Mouse (Mus musculus): ENCODE measurements around the gene Efna5. TPM values are rescaled to one million over a fixed set of nuclear protein-coding genes. Genes with fewer than 3 reads are reported as not detected.

Gene Efna5
- polyA plus RNA-seq, 1 experiment from 2014 or later: 22.0 TPM

DNA sequence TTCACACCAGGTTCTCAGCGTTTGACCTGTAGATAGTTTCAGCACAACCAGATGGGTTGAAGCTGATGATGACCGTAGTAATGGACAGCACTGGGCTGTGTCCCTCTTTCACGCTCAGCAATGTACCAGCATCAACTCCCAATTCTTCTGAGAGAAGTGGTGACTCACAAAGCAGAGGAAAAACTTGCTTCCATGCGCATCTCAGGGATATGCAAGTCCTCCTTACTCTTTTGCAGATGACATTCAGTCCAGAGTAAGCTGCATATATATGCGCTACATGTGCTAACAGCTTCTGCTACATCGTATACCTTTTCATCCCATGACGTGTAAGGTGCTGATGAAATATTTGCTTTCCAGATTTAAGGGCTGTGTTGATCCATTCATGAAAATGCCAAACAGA lies 224.1 kb downstream of the Efna5 start:
- H3K27me3 ChIP-seq (ENCODE audit: control insufficient read depth, insufficient read depth, low read length): no peaks in the 10 kb centered on the region
- no peak overlapping the region for H3K4me2 ChIP-seq (ENCODE audit: low read depth, low read length)
- 78% methylated on average over 7 of the region's 7 CpGs for WGBS
- no peak overlapping the region for H3K27ac ChIP-seq (ENCODE audit: low read length)
- H3K9me3 ChIP-seq (replicated peaks; ENCODE audit: control insufficient read depth, low read length): no peaks in the 10 kb centered on the region
- no peaks in the 10 kb centered on the region for H3K36me3 ChIP-seq (ENCODE audit: control insufficient read depth, insufficient read depth)
- H3K4me3 ChIP-seq (ENCODE audit: low read length): no peak overlapping the region
- ATAC-seq (replicated peaks; ENCODE audit: extremely low read depth, insufficient read depth, low FRiP score): no peak
- H3K4me1 ChIP-seq (ENCODE audit: control insufficient read depth, insufficient read depth, low read length): peaks cover 45% of the 10 kb centered on the region
- no peak overlapping the region for H3K9ac ChIP-seq (ENCODE audit: low read length)

GRCm38 (mm10) chr17:62656591-62656990 lies 224.5 kb downstream of the Efna5 start:
- no peak overlapping the region for H3K27ac ChIP-seq (ENCODE audit: low read length)
- no peak for ATAC-seq (replicated peaks; ENCODE audit: extremely low read depth, insufficient read depth, low FRiP score)
- WGBS: 47% methylated on average over 7 of the region's 7 CpGs
- no peak overlapping the region for H3K9ac ChIP-seq (ENCODE audit: low read length)
- no peaks in the 10 kb centered on the region for H3K27me3 ChIP-seq (ENCODE audit: control insufficient read depth, insufficient read depth, low read length)
- H3K9me3 ChIP-seq (replicated peaks; ENCODE audit: control insufficient read depth, low read length): no peaks in the 10 kb centered on the region
- H3K4me2 ChIP-seq (ENCODE audit: low read depth, low read length): peak overlapping the region; percentile 63
- H3K4me1 ChIP-seq (ENCODE audit: control insufficient read depth, insufficient read depth, low read length): peaks cover 43% of the 10 kb centered on the region
- H3K36me3 ChIP-seq (ENCODE audit: control insufficient read depth, insufficient read depth): no peaks in the 10 kb centered on the region
- no peak overlapping the region for H3K4me3 ChIP-seq (ENCODE audit: low read length)

DNA sequence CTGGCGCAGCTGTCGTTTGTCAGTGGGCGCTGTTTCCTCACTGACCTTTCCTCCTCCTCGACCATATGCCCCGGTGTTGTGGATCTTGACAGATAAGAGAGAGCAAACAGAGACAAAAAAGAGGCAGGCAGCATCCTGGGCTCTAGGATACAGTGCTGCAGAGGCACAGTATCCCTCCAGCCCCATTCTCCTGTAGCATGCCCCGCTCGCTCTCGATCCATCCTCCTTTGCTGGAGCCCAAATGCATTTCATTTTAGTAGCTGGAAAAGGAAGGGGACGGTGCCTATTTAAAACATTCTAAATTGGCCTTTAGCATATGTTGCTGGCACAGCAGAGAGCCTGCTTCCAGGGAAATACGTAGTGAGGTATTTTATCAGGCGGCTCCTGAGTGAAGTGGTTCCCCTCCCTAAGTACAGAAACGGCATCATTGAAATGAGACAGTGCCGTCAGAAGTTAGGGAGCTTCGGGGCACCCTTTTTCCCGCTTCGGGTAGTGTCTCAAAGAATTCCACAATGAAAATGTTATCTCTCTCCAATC lies 225.2 kb downstream of the Efna5 start:
- peak overlapping the region; percentile 7; the same call in 1 of the 2 replicates for H3K27ac ChIP-seq (ENCODE audit: low read length)
- H3K4me2 ChIP-seq (ENCODE audit: low read depth, low read length): peak overlapping the region; percentile 63

DNA sequence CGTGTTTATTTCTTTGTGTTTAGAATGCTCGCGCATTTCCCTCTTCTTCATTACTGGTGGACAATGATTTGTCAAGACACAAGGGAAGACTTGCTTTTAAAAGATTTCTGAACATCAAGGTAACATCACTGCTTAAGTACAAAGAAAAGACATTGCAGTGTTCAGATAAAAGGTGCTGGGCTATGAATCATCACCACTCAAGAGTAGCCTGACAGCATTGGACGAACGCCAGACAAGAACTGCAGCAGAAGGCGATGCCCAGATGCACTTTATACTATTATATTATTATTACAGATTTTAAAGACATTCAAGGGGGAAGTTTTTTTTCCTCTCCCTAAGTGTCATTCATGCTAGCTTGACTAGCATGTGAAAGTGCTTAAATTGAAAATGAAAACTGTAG lies 228.7 kb downstream of the Efna5 start:
- Histone ChIP-seq H3K27ac (ENCODE audit: low read length) (no peak overlapping the region), H3K9ac (ENCODE audit: low read length) (no peak overlapping the region), H3K4me2 (ENCODE audit: low read depth, low read length) (no peak overlapping the region), H3K4me1 (ENCODE audit: control insufficient read depth, insufficient read depth, low read length) (peaks cover 25% of the 10 kb centered on the region), H3K4me3 (ENCODE audit: low read length) (no peak overlapping the region), H3K27me3 (ENCODE audit: control insufficient read depth, insufficient read depth, low read length) (no peaks in the 10 kb centered on the region), H3K9me3 (replicated peaks; ENCODE audit: control insufficient read depth, low read length) (no peaks in the 10 kb centered on the region), H3K36me3 (ENCODE audit: control insufficient read depth, insufficient read depth) (no peaks in the 10 kb centered on the region)
- ATAC-seq (replicated peaks; ENCODE audit: extremely low read depth, insufficient read depth, low FRiP score): no peak
- 53% methylated on average over 6 of the region's 6 CpGs for WGBS

More for the DNA sequence above, 225.2 kb downstream of the Efna5 start:
- Histone ChIP-seq H3K9me3 (replicated peaks; ENCODE audit: control insufficient read depth, low read length) (no peaks in the 10 kb centered on the region), H3K27me3 (ENCODE audit: control insufficient read depth, insufficient read depth, low read length) (no peaks in the 10 kb centered on the region), H3K9ac (ENCODE audit: low read length) (0 out of 2 replicates have a peak overlapping the region, but pooled peaks have one; percentile 45), H3K36me3 (ENCODE audit: control insufficient read depth, insufficient read depth) (no peaks in the 10 kb centered on the region), H3K4me3 (ENCODE audit: low read length) (peak overlapping the region; percentile 28), H3K4me1 (ENCODE audit: control insufficient read depth, insufficient read depth, low read length) (peaks cover 36% of the 10 kb centered on the region)
- 0 out of 2 replicates have a peak, but pooled peaks have one; percentile 58 for ATAC-seq (replicated peaks; ENCODE audit: extremely low read depth, insufficient read depth, low FRiP score)
- 19% methylated on average over 16 of the region's 16 CpGs for WGBS

DNA sequence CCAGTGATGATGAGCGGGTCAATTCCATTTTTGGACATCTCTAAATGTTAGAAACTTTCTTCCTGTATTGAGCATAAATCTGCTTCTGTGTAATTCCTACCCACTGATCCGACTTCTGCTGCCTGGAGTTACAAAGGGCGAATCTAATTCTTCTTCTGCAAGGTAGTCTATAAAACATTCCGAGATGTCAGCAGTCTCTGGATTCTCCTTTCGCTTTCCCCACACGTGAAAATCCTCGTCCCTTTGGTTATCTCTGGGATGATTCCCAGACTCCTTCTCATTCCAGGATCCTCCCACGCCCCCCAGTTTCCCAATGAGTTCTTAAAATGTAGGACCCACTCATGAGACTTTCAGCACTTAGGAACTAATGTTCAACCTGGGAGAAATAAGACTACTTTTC lies 229.4 kb downstream of the Efna5 start:
- ATAC-seq (replicated peaks; ENCODE audit: extremely low read depth, insufficient read depth, low FRiP score): no peak
- Histone ChIP-seq H3K4me2 (ENCODE audit: low read depth, low read length) (no peak overlapping the region), H3K27ac (ENCODE audit: low read length) (no peak overlapping the region), H3K4me3 (ENCODE audit: low read length) (no peak overlapping the region), H3K36me3 (ENCODE audit: control insufficient read depth, insufficient read depth) (no peaks in the 10 kb centered on the region), H3K4me1 (ENCODE audit: control insufficient read depth, insufficient read depth, low read length) (peaks cover 18% of the 10 kb centered on the region), H3K9me3 (replicated peaks; ENCODE audit: control insufficient read depth, low read length) (no peaks in the 10 kb centered on the region), H3K9ac (ENCODE audit: low read length) (no peak overlapping the region), H3K27me3 (ENCODE audit: control insufficient read depth, insufficient read depth, low read length) (no peaks in the 10 kb centered on the region)
- 74% methylated on average over 8 of the region's 8 CpGs for WGBS

GRCm38 (mm10) chr17:62649293-62649950 lies 231.7 kb downstream of the Efna5 start:
- no peaks in the 10 kb centered on the region for H3K27me3 ChIP-seq (ENCODE audit: control insufficient read depth, insufficient read depth, low read length)
- H3K9ac ChIP-seq (ENCODE audit: low read length): no peak overlapping the region
- no peak overlapping the region for H3K27ac ChIP-seq (ENCODE audit: low read length)
- no peaks in the 10 kb centered on the region for H3K9me3 ChIP-seq (replicated peaks; ENCODE audit: control insufficient read depth, low read length)
- 63% methylated on average over 10 of the region's 10 CpGs for WGBS
- peaks cover 9% of the 10 kb centered on the region; the same call in 1 of the 2 replicates for H3K4me1 ChIP-seq (ENCODE audit: control insufficient read depth, insufficient read depth, low read length)
- ATAC-seq (replicated peaks; ENCODE audit: extremely low read depth, insufficient read depth, low FRiP score): 0 out of 2 replicates have a peak, but pooled peaks have one; percentile 32
- no peak overlapping the region for H3K4me3 ChIP-seq (ENCODE audit: low read length)
- H3K36me3 ChIP-seq (ENCODE audit: control insufficient read depth, insufficient read depth): no peaks in the 10 kb centered on the region
- no peak overlapping the region for H3K4me2 ChIP-seq (ENCODE audit: low read depth, low read length)

GRCm38 (mm10) chr17:62646836-62647235 lies 234.3 kb downstream of the Efna5 start:
- Histone ChIP-seq H3K4me1 (ENCODE audit: control insufficient read depth, insufficient read depth, low read length) (peaks cover 2% of the 10 kb centered on the region; the same call in 1 of the 2 replicates), H3K9ac (ENCODE audit: low read length) (no peak overlapping the region), H3K4me3 (ENCODE audit: low read length) (no peak overlapping the region), H3K36me3 (ENCODE audit: control insufficient read depth, insufficient read depth) (no peaks in the 10 kb centered on the region), H3K27ac (ENCODE audit: low read length) (no peak overlapping the region), H3K9me3 (replicated peaks; ENCODE audit: control insufficient read depth, low read length) (no peaks in the 10 kb centered on the region), H3K27me3 (ENCODE audit: control insufficient read depth, insufficient read depth, low read length) (no peaks in the 10 kb centered on the region), H3K4me2 (ENCODE audit: low read depth, low read length) (no peak overlapping the region)
- ATAC-seq (replicated peaks; ENCODE audit: extremely low read depth, insufficient read depth, low FRiP score): no peak
- 90% methylated on average over 8 of the region's 8 CpGs for WGBS

GRCm38 (mm10) chr17:62642447-62643145 lies 238.5 kb downstream of the Efna5 start:
- no peak overlapping the region for H3K9ac ChIP-seq (ENCODE audit: low read length)
- no peaks in the 10 kb centered on the region for H3K9me3 ChIP-seq (replicated peaks; ENCODE audit: control insufficient read depth, low read length)

GRCm38 (mm10) chr17:62640654-62641053 lies 240.5 kb downstream of the Efna5 start:
- no peak overlapping the region for H3K4me3 ChIP-seq (ENCODE audit: low read length)
- H3K36me3 ChIP-seq (ENCODE audit: control insufficient read depth, insufficient read depth): peaks cover 4% of the 10 kb centered on the region; the same call in 1 of the 2 replicates
- H3K4me2 ChIP-seq (ENCODE audit: low read depth, low read length): no peak overlapping the region
- H3K4me1 ChIP-seq (ENCODE audit: control insufficient read depth, insufficient read depth, low read length): no peaks in the 10 kb centered on the region; the same call in 1 of the 2 replicates
- H3K9me3 ChIP-seq (replicated peaks; ENCODE audit: control insufficient read depth, low read length): no peaks in the 10 kb centered on the region
- ATAC-seq (replicated peaks; ENCODE audit: extremely low read depth, insufficient read depth, low FRiP score): no peak
- no peak overlapping the region for H3K27ac ChIP-seq (ENCODE audit: low read length)
- no peaks in the 10 kb centered on the region for H3K27me3 ChIP-seq (ENCODE audit: control insufficient read depth, insufficient read depth, low read length)
- no peak overlapping the region for H3K9ac ChIP-seq (ENCODE audit: low read length)
- WGBS: 86% methylated on average over 6 of the region's 6 CpGs

More at GRCm38 (mm10) chr17:62642447-62643145, 238.5 kb downstream of the Efna5 start:
- H3K36me3 ChIP-seq (ENCODE audit: control insufficient read depth, insufficient read depth): peaks cover 4% of the 10 kb centered on the region; the same call in 1 of the 2 replicates
- H3K4me3 ChIP-seq (ENCODE audit: low read length): no peak overlapping the region
- no peaks in the 10 kb centered on the region for H3K27me3 ChIP-seq (ENCODE audit: control insufficient read depth, insufficient read depth, low read length)
- H3K4me2 ChIP-seq (ENCODE audit: low read depth, low read length): peak overlapping the region; percentile 5; the same call in 1 of the 2 replicates
- WGBS: 64% methylated on average over 12 of the region's 12 CpGs
- H3K4me1 ChIP-seq (ENCODE audit: control insufficient read depth, insufficient read depth, low read length): no peaks in the 10 kb centered on the region
- H3K27ac ChIP-seq (ENCODE audit: low read length): peak overlapping the region; percentile 60
- ATAC-seq (replicated peaks; ENCODE audit: extremely low read depth, insufficient read depth, low FRiP score): no peak
